Mouse (Mus musculus): ENCODE measurements around the gene Itpr2. TPM values are rescaled to one million over a fixed set of nuclear protein-coding genes. Genes with fewer than 3 reads are reported as not detected.

The Itpr2 gene
- polyA plus RNA-seq, 1 experiment, result 6.6 TPM

DNA sequence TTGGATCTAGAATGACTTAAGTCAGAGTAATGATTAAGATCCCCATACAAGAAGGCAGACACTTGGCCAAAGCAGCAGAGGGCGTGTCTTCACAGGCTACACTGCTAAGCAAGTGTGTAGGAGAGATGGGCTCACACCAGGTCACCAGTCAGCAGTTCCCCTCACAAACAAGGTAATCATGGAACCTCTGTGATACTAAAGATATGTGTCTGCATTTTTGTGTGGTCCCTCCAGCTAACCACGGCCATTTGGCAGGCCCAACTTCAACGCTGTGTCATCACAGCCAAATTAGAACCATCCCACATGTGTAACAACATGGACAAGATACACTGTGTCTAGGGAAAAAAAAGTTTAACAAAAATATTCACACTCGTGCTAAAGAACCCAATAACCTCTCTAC, 106.4 kb downstream of the Itpr2 start:
- Histone ChIP-seq H3K4me3 (replicated peaks; ENCODE audit: insufficient read depth, low read depth, low read length) (no peak overlapping the region), H3K27ac (ENCODE audit: insufficient read depth, low read length) (no peak overlapping the region), H3K4me1 (ENCODE audit: control insufficient read depth, insufficient read depth, low read length) (no peaks in the 10 kb centered on the region; the same call in 1 of the 2 replicates), H3K27me3 (ENCODE audit: control insufficient read depth, insufficient read depth, low read length) (no peaks in the 10 kb centered on the region)
- no peak for TF ChIP-seq CTCF (IDR thresholded peaks at IDR 0.05; ENCODE audit: borderline replicate concordance, insufficient read depth, low read depth, low read length)
- TF ChIP-seq POLR2A (IDR thresholded peaks at IDR 0.05; ENCODE audit: borderline replicate concordance, insufficient read depth, low read length), result no peak
- DNase-seq, result no peak
- WGBS, result 89% methylated on average over 4 of the region's 4 CpGs

DNA sequence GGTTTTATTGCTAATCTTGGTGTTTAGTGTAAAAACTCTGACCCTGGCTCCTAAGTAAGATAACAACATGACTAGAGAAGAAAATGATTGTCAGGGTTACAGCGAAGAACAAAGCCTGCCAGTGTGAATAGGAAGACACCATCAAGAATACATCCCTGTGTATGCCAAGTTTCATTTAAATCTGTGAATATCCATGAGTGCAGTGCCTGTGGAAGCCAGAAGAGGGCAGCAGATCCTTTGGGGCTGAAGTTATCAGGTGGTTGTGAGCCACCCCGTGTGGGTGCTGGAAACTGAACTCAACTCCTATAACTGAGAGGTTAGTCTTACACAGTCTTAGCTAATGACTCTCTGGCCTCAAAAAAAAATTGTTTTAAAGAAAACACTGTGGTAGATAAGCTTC, 109.8 kb downstream of the Itpr2 start:
- TF ChIP-seq CTCF (IDR thresholded peaks at IDR 0.05; ENCODE audit: borderline replicate concordance, insufficient read depth, low read depth, low read length) (no peak), POLR2A (IDR thresholded peaks at IDR 0.05; ENCODE audit: borderline replicate concordance, insufficient read depth, low read length) (no peak)

DNA sequence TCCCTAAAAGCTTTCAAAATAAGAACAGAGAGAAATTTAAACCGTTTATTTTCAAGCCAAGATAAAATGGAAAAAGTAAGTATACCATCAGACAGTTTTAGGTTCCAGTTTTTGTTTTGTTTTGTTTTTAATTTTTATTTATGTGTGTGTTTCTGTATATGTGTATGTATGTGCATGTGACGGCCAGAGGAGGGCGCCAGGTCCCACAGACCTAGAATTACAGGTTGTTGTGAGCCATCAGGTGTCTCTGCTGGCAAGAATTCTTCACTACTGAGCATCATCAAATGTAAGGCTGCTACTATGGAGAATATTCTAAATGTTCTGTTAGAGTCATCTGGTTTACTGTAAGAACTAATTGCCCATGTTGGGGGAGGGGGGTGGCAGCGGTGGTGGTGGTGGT, 111.9 kb downstream of the Itpr2 start:
- DNase-seq, result no peak
- Histone ChIP-seq H3K27me3 (ENCODE audit: control insufficient read depth, insufficient read depth, low read length) (no peaks in the 10 kb centered on the region), H3K4me1 (ENCODE audit: control insufficient read depth, insufficient read depth, low read length) (no peaks in the 10 kb centered on the region), H3K27ac (ENCODE audit: insufficient read depth, low read length) (no peak overlapping the region), H3K4me3 (replicated peaks; ENCODE audit: insufficient read depth, low read depth, low read length) (no peak overlapping the region)
- 96% methylated on average over 4 of the region's 4 CpGs for WGBS
- TF ChIP-seq POLR2A (IDR thresholded peaks at IDR 0.05; ENCODE audit: borderline replicate concordance, insufficient read depth, low read length) (no peak), CTCF (IDR thresholded peaks at IDR 0.05; ENCODE audit: borderline replicate concordance, insufficient read depth, low read depth, low read length) (no peak)

More for the DNA sequence above, 109.8 kb downstream of the Itpr2 start:
- Histone ChIP-seq H3K4me3 (replicated peaks; ENCODE audit: insufficient read depth, low read depth, low read length) (no peak overlapping the region), H3K27me3 (ENCODE audit: control insufficient read depth, insufficient read depth, low read length) (no peaks in the 10 kb centered on the region), H3K4me1 (ENCODE audit: control insufficient read depth, insufficient read depth, low read length) (no peaks in the 10 kb centered on the region), H3K27ac (ENCODE audit: insufficient read depth, low read length) (no peak overlapping the region)
- no peak for DNase-seq
- 89% methylated on average over 2 of the region's 2 CpGs for WGBS

DNA sequence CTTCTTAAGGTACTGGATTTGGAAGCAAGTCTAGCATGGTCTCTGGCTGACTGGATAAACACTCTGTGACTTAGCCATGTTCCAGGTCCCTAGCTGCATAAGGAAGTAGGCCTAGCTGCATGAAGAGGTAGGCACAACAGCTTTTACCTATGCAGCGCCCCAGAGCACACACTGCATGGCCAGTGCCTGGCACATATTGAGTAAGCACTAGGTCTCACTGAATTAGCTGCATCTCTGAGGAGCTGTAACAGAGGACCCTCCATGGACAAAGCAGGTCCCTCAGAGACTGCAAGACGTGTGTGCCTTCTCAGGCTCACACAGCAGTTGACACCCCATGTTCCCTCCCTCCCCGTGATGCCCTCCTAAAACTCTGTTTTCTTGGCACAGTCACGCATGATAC, 114.0 kb downstream of the Itpr2 start:
- Histone ChIP-seq H3K4me1 (ENCODE audit: control insufficient read depth, insufficient read depth, low read length) (no peaks in the 10 kb centered on the region), H3K4me3 (replicated peaks; ENCODE audit: insufficient read depth, low read depth, low read length) (no peak overlapping the region), H3K27ac (ENCODE audit: insufficient read depth, low read length) (no peak overlapping the region), H3K27me3 (ENCODE audit: control insufficient read depth, insufficient read depth, low read length) (no peaks in the 10 kb centered on the region)
- DNase-seq, result no peak
- 72% methylated on average over 4 of the region's 4 CpGs for WGBS
- no peak for TF ChIP-seq CTCF (IDR thresholded peaks at IDR 0.05; ENCODE audit: borderline replicate concordance, insufficient read depth, low read depth, low read length)
- no peak for TF ChIP-seq POLR2A (IDR thresholded peaks at IDR 0.05; ENCODE audit: borderline replicate concordance, insufficient read depth, low read length)

DNA sequence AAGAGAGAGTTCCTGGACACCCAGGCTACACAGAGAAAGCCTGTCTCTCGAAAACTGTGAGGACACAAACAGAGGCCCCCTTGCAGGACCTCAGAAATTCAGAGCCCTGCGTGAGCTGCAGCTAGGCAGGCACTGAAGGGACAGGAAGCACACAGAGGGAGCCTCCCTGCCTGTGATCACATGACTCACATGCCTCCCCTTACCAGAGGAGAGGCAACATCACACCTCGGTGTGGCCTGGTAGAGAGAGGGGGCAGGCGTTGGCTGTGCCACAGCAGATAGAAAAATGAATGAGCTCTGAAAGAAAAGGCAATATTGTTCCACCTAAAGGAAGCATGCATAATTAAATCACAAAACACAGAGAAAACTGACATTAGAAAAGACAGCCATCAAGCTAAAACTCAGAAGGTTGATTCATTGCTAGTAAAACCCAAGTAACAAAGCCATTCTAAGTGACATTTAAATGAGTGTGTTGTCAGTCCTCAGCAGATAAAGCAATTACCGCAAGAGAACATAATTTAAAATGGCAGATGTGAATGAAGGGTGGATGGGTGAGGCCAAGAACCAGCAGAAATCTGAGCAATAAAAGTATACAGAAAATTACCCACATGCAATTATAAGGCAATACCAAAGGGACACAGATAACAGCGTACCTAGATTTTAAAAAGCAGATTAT, 114.8 kb downstream of the Itpr2 start:
- no peak overlapping the region for H3K27ac ChIP-seq (ENCODE audit: insufficient read depth, low read length)
- H3K4me3 ChIP-seq (replicated peaks; ENCODE audit: insufficient read depth, low read depth, low read length), result no peak overlapping the region
- 57% methylated on average over 6 of the region's 6 CpGs for WGBS
- TF ChIP-seq CTCF (IDR thresholded peaks at IDR 0.05; ENCODE audit: borderline replicate concordance, insufficient read depth, low read depth, low read length) (no peak), POLR2A (IDR thresholded peaks at IDR 0.05; ENCODE audit: borderline replicate concordance, insufficient read depth, low read length) (no peak)
- H3K4me1 ChIP-seq (ENCODE audit: control insufficient read depth, insufficient read depth, low read length), result no peaks in the 10 kb centered on the region
- no peak for DNase-seq
- H3K27me3 ChIP-seq (ENCODE audit: control insufficient read depth, insufficient read depth, low read length), result no peaks in the 10 kb centered on the region

DNA sequence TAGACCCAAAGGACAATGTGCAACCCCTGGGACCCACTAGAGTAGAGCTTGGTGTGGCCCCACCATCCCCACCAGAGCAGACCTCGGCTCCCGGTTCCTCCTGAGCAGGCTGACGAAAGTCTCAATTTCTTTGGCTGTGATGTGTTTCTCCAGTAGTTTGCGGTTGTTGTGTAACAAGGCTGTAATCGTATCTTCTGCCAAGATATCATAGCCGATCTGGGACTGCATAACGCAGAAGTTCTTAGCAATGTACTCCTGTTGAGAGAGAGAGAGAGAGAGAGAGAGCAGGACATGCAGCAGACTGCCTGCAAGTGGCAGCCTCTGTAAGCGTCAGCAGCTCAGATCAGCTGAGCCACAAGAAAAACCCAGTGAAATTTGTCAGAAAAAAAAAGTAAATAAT, 122.8 kb downstream of the Itpr2 start:
- Histone ChIP-seq H3K27me3 (ENCODE audit: control insufficient read depth, insufficient read depth, low read length) (no peaks in the 10 kb centered on the region), H3K4me3 (replicated peaks; ENCODE audit: insufficient read depth, low read depth, low read length) (no peak overlapping the region), H3K4me1 (ENCODE audit: control insufficient read depth, insufficient read depth, low read length) (no peaks in the 10 kb centered on the region), H3K27ac (ENCODE audit: insufficient read depth, low read length) (no peak overlapping the region)
- no peak for DNase-seq
- TF ChIP-seq CTCF (IDR thresholded peaks at IDR 0.05; ENCODE audit: borderline replicate concordance, insufficient read depth, low read depth, low read length) (no peak), POLR2A (IDR thresholded peaks at IDR 0.05; ENCODE audit: borderline replicate concordance, insufficient read depth, low read length) (no peak)
- WGBS, result 81% methylated on average over 8 of the region's 8 CpGs

DNA sequence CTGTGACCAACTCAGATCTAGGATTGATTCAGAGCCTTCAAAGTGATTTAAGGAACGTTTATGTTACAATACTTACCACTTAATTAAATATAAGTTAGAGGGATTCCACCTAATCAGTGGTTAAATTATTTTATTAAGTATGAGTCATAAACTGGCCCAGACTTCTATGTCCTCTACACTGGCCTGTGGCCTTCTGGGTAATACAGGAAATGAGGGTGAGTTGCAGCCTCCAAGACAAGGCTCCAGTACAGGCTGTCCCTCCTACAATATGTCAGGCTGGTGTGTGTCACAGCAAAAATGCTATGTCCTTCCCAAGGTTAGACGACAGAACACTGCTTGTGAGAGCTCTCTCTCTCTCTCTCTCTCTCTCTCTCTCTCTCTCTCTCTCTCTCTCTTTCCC, 130.5 kb downstream of the Itpr2 start:
- TF ChIP-seq POLR2A (IDR thresholded peaks at IDR 0.05; ENCODE audit: borderline replicate concordance, insufficient read depth, low read length) (no peak), CTCF (IDR thresholded peaks at IDR 0.05; ENCODE audit: borderline replicate concordance, insufficient read depth, low read depth, low read length) (no peak)
- Histone ChIP-seq H3K4me3 (replicated peaks; ENCODE audit: insufficient read depth, low read depth, low read length) (no peak overlapping the region), H3K4me1 (ENCODE audit: control insufficient read depth, insufficient read depth, low read length) (no peaks in the 10 kb centered on the region), H3K27me3 (ENCODE audit: control insufficient read depth, insufficient read depth, low read length) (no peaks in the 10 kb centered on the region), H3K27ac (ENCODE audit: insufficient read depth, low read length) (no peak overlapping the region)
- no peak for DNase-seq
- 68% methylated on average over 2 of the region's 2 CpGs for WGBS

DNA sequence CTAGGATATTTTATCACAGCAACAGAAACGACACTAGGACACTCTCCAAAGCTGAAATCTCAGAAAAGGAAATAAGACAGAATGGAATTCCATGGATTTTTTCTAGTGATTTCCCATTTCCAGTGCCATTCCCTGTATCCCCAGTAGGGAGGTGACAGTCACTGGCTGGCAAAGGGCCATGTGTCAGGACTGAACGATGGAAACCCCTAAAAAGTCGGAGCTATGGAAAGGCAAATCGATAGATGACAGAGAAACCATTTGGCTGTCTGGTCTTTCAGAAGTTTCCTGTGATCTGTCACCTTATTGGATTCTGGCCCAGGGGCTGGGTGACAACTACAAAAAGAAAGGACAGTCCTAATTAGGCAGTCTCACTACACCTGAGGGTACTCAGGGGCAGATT, 135.8 kb downstream of the Itpr2 start:
- Histone ChIP-seq H3K27me3 (ENCODE audit: control insufficient read depth, insufficient read depth, low read length) (no peaks in the 10 kb centered on the region), H3K4me1 (ENCODE audit: control insufficient read depth, insufficient read depth, low read length) (no peaks in the 10 kb centered on the region), H3K27ac (ENCODE audit: insufficient read depth, low read length) (no peak overlapping the region), H3K4me3 (replicated peaks; ENCODE audit: insufficient read depth, low read depth, low read length) (no peak overlapping the region)
- DNase-seq, result no peak
- TF ChIP-seq CTCF (IDR thresholded peaks at IDR 0.05; ENCODE audit: borderline replicate concordance, insufficient read depth, low read depth, low read length) (no peak), POLR2A (IDR thresholded peaks at IDR 0.05; ENCODE audit: borderline replicate concordance, insufficient read depth, low read length) (no peak)
- WGBS, result 75% methylated on average over 4 of the region's 4 CpGs

Measured in cerebellum, adult 2 months (tissue).